Mouse (Mus musculus) heart, postnatal 0 days (tissue): ENCODE measurements around the gene Sptlc3. TPM values are rescaled to one million over a fixed set of nuclear protein-coding genes. Genes with fewer than 3 reads are reported as not detected.

Experiments used
- ATAC-seq: fragments of 200-750 bp; cut with Nextera tagmentation; 2 replicates; pipeline ENCODE4 v1.8.0; 2017; ENCODE audit warnings: low read depth, moderate number of reproducible peaks, moderate library complexity; ENCODE audit not compliant: insufficient read depth
- DNase-seq: peaks from one replicate; pipeline ENCODE4 v3.0.0-alpha.2; 2016; ENCODE audit warnings: low spot score
- H3K27ac ChIP-seq: fragments of 300-500 bp; sonication (generic); 2 replicates; pipeline ENCODE4 v1.5.1; 2014; ENCODE audit warnings: low read depth, mild to moderate bottlenecking
- H3K27me3 ChIP-seq: fragments of 300-500 bp; sonication (generic); 2 replicates; pipeline ENCODE4 v1.6.1; 2014; ENCODE audit warnings: low read length, mixed read lengths; ENCODE audit not compliant: control insufficient read depth, insufficient read depth
- H3K36me3 ChIP-seq: fragments of 300-500 bp; sonication (generic); replicated peaks from 2 replicates; pipeline ENCODE4 v1.6.1; 2014; ENCODE audit warnings: low read length, mixed read lengths; ENCODE audit not compliant: control insufficient read depth, insufficient read depth
- H3K4me1 ChIP-seq: fragments of 300-500 bp; sonication (generic); 2 replicates; pipeline ENCODE4 v1.6.1; 2014; ENCODE audit warnings: antibody characterized with exemption; ENCODE audit not compliant: control insufficient read depth, insufficient read depth
- H3K4me2 ChIP-seq: fragments of 300-500 bp; sonication (generic); 2 replicates; pipeline ENCODE4 v1.6.1; 2014; ENCODE audit warnings: low read depth, mild to moderate bottlenecking, low read length, moderate library complexity
- H3K4me3 ChIP-seq: fragments of 300-500 bp; sonication (generic); 2 replicates; pipeline ENCODE4 v1.5.1; 2014; ENCODE audit warnings: low read depth, low read length
- H3K9ac ChIP-seq: fragments of 300-500 bp; sonication (generic); replicated peaks from 2 replicates; pipeline ENCODE4 v1.6.1; 2014; ENCODE audit warnings: low read depth, low read length, mixed read lengths
- H3K9me3 ChIP-seq: fragments of 300-500 bp; sonication (generic); replicated peaks from 2 replicates; pipeline ENCODE4 v1.6.1; 2016; ENCODE audit warnings: low read length; ENCODE audit not compliant: control insufficient read depth
- CTCF ChIP-seq: IDR thresholded peaks from 2 replicates; pipeline ENCODE4 v1.5.1; 2016; ENCODE audit warnings: antibody characterized with exemption, control low read depth, low read depth
- EP300 ChIP-seq: IDR thresholded peaks from 2 replicates; pipeline ENCODE4 v1.6.1; 2016; ENCODE audit warnings: antibody characterized with exemption, low read depth
- WGBS: fragments of 180-500 bp; shearing (Covaris S2); extraction: QIAGEN DNeasy Blood & Tissue Kit; methylation state at CpG from one replicate; pipeline ENCODE4 v1.1.7; 2014; 5-methylcytosine and 5-hydroxymethylcytosine counted together
- polyA plus RNA-seq: library from polyadenylated mRNA; unstranded; fragments of >200 nt; fragmentation: Nextera tagmentation; extraction: Ambion mirVana; gene quantifications from 2 replicates; pipeline ENCODE4 v1.2.1, GENCODE M21; 2015
- total RNA-seq: library from RNA; depleted of rRNA; stranded (reverse); fragments of >200 nt; gene quantifications from 2 replicates; pipeline ENCODE4 v1.2.3, GENCODE M21; 2014; ENCODE audit warnings: low replicate concordance

Gene Sptlc3
- total and polyA plus RNA-seq, 2 experiments from 2014 or later = 0.50 TPM; not detected in 1

- Histone ChIP-seq H3K4me3 (no peak overlapping the region), H3K9me3 (no peaks in the 10 kb centered on the region), H3K9ac (no peak overlapping the region), H3K4me2 (no peak overlapping the region), H3K36me3 (no peaks in the 10 kb centered on the region), H3K27ac (no peak overlapping the region), H3K27me3 (no peaks in the 10 kb centered on the region), H3K4me1 (no peaks in the 10 kb centered on the region)
- TF ChIP-seq EP300 = no peak
- TF ChIP-seq CTCF = no peak
- 42% methylated on average over 7 of the region's 7 CpGs for WGBS
- ATAC-seq (no peak), DNase-seq (no peak)
Measured at GRCm38 (mm10) chr2:139601543-139602194, 108.0 kb downstream of the Sptlc3 start.

GRCm38 (mm10) chr2:139608167-139608566 lies 114.5 kb downstream of the Sptlc3 start:
- ATAC-seq (no peak), DNase-seq (no peak)
- H3K4me3 ChIP-seq = no peak overlapping the region
- no peaks in the 10 kb centered on the region for H3K9me3 ChIP-seq
- no peak overlapping the region for H3K4me2 ChIP-seq
- no peaks in the 10 kb centered on the region for H3K4me1 ChIP-seq
- 48% methylated on average over 3 of the region's 3 CpGs for WGBS
- TF ChIP-seq CTCF (no peak), EP300 (no peak)
- no peak overlapping the region for H3K9ac ChIP-seq
- no peak overlapping the region for H3K27ac ChIP-seq
- H3K36me3 ChIP-seq = no peaks in the 10 kb centered on the region
- no peaks in the 10 kb centered on the region for H3K27me3 ChIP-seq

DNA sequence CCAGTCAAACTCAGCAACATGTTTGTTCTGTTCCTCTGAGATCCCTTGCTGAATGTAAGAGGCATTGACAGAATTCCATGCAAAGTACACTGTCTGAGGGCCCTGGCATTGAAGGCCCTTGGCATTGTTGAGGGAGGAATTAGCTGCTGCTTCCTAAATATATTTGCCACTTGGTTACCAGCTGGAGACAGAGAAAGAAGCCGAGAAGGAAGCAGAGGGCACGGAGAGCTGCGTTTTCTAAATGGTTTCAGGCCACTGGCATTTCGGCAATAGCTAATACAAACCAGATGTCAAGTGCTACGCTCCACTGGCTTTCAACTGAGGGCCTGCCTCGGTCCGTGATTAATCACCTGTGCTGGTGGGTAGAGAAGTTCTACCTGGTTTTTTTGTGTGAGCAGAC lies 115.1 kb downstream of the Sptlc3 start:
- Histone ChIP-seq H3K36me3 (no peaks in the 10 kb centered on the region), H3K4me3 (no peak overlapping the region), H3K4me1 (no peaks in the 10 kb centered on the region), H3K9me3 (no peaks in the 10 kb centered on the region), H3K9ac (no peak overlapping the region), H3K4me2 (no peak overlapping the region), H3K27me3 (no peaks in the 10 kb centered on the region), H3K27ac (no peak overlapping the region)
- DNase-seq (no peak), ATAC-seq (no peak)
- TF ChIP-seq EP300 = no peak
- TF ChIP-seq CTCF = no peak
- WGBS = 32% methylated on average over 7 of the region's 7 CpGs

DNA sequence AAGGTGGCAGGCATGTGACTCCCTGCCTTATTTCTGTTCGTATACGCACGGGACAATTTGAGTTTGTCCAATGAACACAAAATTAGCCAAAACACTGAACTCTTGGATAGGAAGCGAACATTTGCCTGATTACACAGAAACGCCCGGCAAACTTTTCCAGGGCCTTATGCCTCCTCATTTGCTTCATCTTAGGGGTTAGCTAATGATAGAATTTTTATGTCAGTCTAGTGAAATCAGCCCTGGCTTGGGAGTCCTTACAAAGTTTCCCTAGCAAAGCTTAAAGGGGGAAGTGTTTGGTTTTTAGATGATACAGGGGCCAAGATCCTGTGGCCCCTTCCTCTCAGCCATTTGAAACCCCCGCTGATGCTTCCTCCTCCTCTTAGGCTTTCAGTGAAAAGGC lies 115.5 kb downstream of the Sptlc3 start:
- ATAC-seq = no peak
- Histone ChIP-seq H3K27me3 (no peaks in the 10 kb centered on the region), H3K4me3 (no peak overlapping the region), H3K36me3 (no peaks in the 10 kb centered on the region), H3K9me3 (no peaks in the 10 kb centered on the region), H3K4me2 (no peak overlapping the region), H3K4me1 (no peaks in the 10 kb centered on the region), H3K9ac (no peak overlapping the region), H3K27ac (no peak overlapping the region)
- WGBS = 71% methylated on average over 7 of the region's 7 CpGs
- TF ChIP-seq CTCF (no peak), EP300 (no peak)
- DNase-seq = no peak

GRCm38 (mm10) chr2:139609662-139610291 lies 116.1 kb downstream of the Sptlc3 start:
- Histone ChIP-seq H3K9ac (no peak overlapping the region), H3K4me3 (no peak overlapping the region), H3K4me2 (no peak overlapping the region), H3K36me3 (no peaks in the 10 kb centered on the region), H3K4me1 (no peaks in the 10 kb centered on the region), H3K9me3 (no peaks in the 10 kb centered on the region), H3K27me3 (no peaks in the 10 kb centered on the region), H3K27ac (no peak overlapping the region)
- ATAC-seq (no peak), DNase-seq (no peak)
- WGBS = 51% methylated on average over 8 of the region's 8 CpGs
- TF ChIP-seq CTCF (no peak), EP300 (no peak)
